Mouse (Mus musculus): ENCODE data around the gene Nfkbiz. TPM values are rescaled to one million over a fixed set of nuclear protein-coding genes. Genes with fewer than 3 reads are reported as not detected.

The Nfkbiz gene
- total and polyA plus RNA-seq, 3 experiments, result 1.3 to 2.4 TPM; not detected in 1

GRCm38 (mm10) chr16:55831451-55831850, 7.2 kb downstream of the Nfkbiz start:
- TF ChIP-seq ZC3H11A (IDR thresholded peaks at IDR 0.05; ENCODE audit: low read depth, low read length) (no peak), JUND (IDR thresholded peaks at IDR 0.05; ENCODE audit: low read depth, low read length) (no peak), RAD21 (IDR thresholded peaks at IDR 0.05; ENCODE audit: low read depth, low read length) (no peak), BHLHE40 (IDR thresholded peaks at IDR 0.05; ENCODE audit: borderline replicate concordance, low read depth, low read length) (no peak), MAFK (IDR thresholded peaks at IDR 0.05; ENCODE audit: borderline replicate concordance, low read depth, low read length) (no peak), MEF2A (IDR thresholded peaks at IDR 0.05; ENCODE audit: extremely low read depth, insufficient replicate concordance, low read depth, low read length, poor library complexity, severe bottlenecking) (no peak), ELF1 (IDR thresholded peaks at IDR 0.05; ENCODE audit: low read depth, low read length) (no peak), USF2 (IDR thresholded peaks at IDR 0.05; ENCODE audit: borderline replicate concordance in 1 of 2, insufficient read depth in 1 of 2, low read depth in 1 of 2, low read length in 2 of 2) (no peak), POLR2AphosphoS2 (IDR thresholded peaks at IDR 0.05; ENCODE audit: low read length) (no peak), CHD1 (IDR thresholded peaks at IDR 0.05; ENCODE audit: low read depth, low read length) (no peak), ZKSCAN1 (IDR thresholded peaks at IDR 0.05; ENCODE audit: low read depth, low read length) (no peak)
- Histone ChIP-seq H3K79me2 (ENCODE audit: control insufficient read depth, insufficient read depth, low read length, poor library complexity) (no peaks in the 10 kb centered on the region), H3K4me3 (ENCODE audit: control insufficient read depth in 1 of 2, insufficient read depth in 1 of 2, low read depth in 2 of 2, low read length in 2 of 2) (no peak overlapping the region), H3K27me3 (ENCODE audit: control insufficient read depth in 1 of 2, insufficient read depth in 2 of 2, low read length in 2 of 2) (no peaks in the 10 kb centered on the region), H3K36me3 (ENCODE audit: control insufficient read depth in 1 of 2, insufficient read depth in 2 of 2, low read length in 2 of 2) (peaks cover 0 to 14% of the 10 kb centered on the region in 2 experiments; a peak in 2 of 4 replicates), H3K9ac (ENCODE audit: control insufficient read depth, low read depth, low read length, poor library complexity, severe bottlenecking) (no peak overlapping the region), H3K4me1 (ENCODE audit: control insufficient read depth in 1 of 2, insufficient read depth in 2 of 2, low read length in 2 of 2) (peaks cover 6 to 14% of the 10 kb centered on the region in 2 experiments), H3K27ac (ENCODE audit: control insufficient read depth, low read depth, low read length) (no peak overlapping the region), H3K9me3 (replicated peaks; ENCODE audit: insufficient read depth, low read length) (no peaks in the 10 kb centered on the region)
- no peak for DNase-seq (ENCODE audit: low read depth, low spot score)

- DNase-seq (ENCODE audit: low read depth, low spot score), result no peak
- Histone ChIP-seq H3K27me3 (ENCODE audit: control insufficient read depth in 1 of 2, insufficient read depth in 2 of 2, low read length in 2 of 2) (no peaks in the 10 kb centered on the region), H3K36me3 (ENCODE audit: control insufficient read depth in 1 of 2, insufficient read depth in 2 of 2, low read length in 2 of 2) (peaks cover 0 to 12% of the 10 kb centered on the region in 2 experiments; a peak in 2 of 4 replicates), H3K9me3 (replicated peaks; ENCODE audit: insufficient read depth, low read length) (no peaks in the 10 kb centered on the region), H3K4me1 (ENCODE audit: control insufficient read depth in 1 of 2, insufficient read depth in 2 of 2, low read length in 2 of 2) (peaks cover 2 to 11% of the 10 kb centered on the region in 2 experiments), H3K4me3 (ENCODE audit: control insufficient read depth in 1 of 2, insufficient read depth in 1 of 2, low read depth in 2 of 2, low read length in 2 of 2) (no peak overlapping the region), H3K79me2 (ENCODE audit: control insufficient read depth, insufficient read depth, low read length, poor library complexity) (peaks cover 9% of the 10 kb centered on the region), H3K27ac (ENCODE audit: control insufficient read depth, low read depth, low read length) (no peak overlapping the region), H3K9ac (ENCODE audit: control insufficient read depth, low read depth, low read length, poor library complexity, severe bottlenecking) (no peak overlapping the region)
- no peak for TF ChIP-seq EP300 (IDR thresholded peaks at IDR 0.05; ENCODE audit: low read depth in 1 of 2, low read length in 2 of 2)
- no peak for TF ChIP-seq MYC (IDR thresholded peaks at IDR 0.05; ENCODE audit: low read depth, low read length)
- no peak for TF ChIP-seq USF2 (IDR thresholded peaks at IDR 0.05; ENCODE audit: borderline replicate concordance in 1 of 2, insufficient read depth in 1 of 2, low read depth in 1 of 2, low read length in 2 of 2)
- no peak for TF ChIP-seq ZC3H11A (IDR thresholded peaks at IDR 0.05; ENCODE audit: low read depth, low read length)
- no peak for TF ChIP-seq BHLHE40 (IDR thresholded peaks at IDR 0.05; ENCODE audit: borderline replicate concordance, low read depth, low read length)
- no peak for TF ChIP-seq ZNF384 (IDR thresholded peaks at IDR 0.05; ENCODE audit: low read depth, low read length)
- TF ChIP-seq ETS1 (IDR thresholded peaks at IDR 0.05; ENCODE audit: low read depth, low read length), result no peak
These were observed 15.1 kb downstream of the Nfkbiz start for GRCm38 (mm10) chr16:55823398-55824155.
